Mouse (Mus musculus) forebrain, embryonic 16.5 days (tissue): Measurements from ENCODE around the gene Fgfrl1. TPM values are rescaled to one million over a fixed set of nuclear protein-coding genes. Genes with fewer than 3 reads are reported as not detected.

Experiments used
- ATAC-seq: fragments of 200-750 bp; cut with Nextera tagmentation; 2 replicates; pipeline ENCODE4 v1.8.0; 2017; ENCODE audit warnings: mild to moderate bottlenecking, moderate library complexity
- H3K27ac ChIP-seq: fragments of 300-500 bp; sonication (generic); 2 replicates; pipeline ENCODE4 v1.5.1; 2014; ENCODE audit warnings: low read length, control low read depth
- H3K27me3 ChIP-seq: fragments of 300-500 bp; sonication (generic); replicated peaks from 2 replicates; pipeline ENCODE4 v1.6.1; 2014; ENCODE audit warnings: low read length; ENCODE audit not compliant: control insufficient read depth, insufficient read depth
- H3K36me3 ChIP-seq: fragments of 300-500 bp; sonication (generic); 2 replicates; pipeline ENCODE4 v1.6.1; 2014; ENCODE audit not compliant: control insufficient read depth, insufficient read depth
- H3K4me1 ChIP-seq: fragments of 300-500 bp; sonication (generic); replicated peaks from 2 replicates; pipeline ENCODE4 v1.6.1; 2014; ENCODE audit warnings: low read length; ENCODE audit not compliant: control insufficient read depth, insufficient read depth
- H3K4me2 ChIP-seq: fragments of 300-500 bp; sonication (generic); 2 replicates; pipeline ENCODE4 v1.6.1; 2014; ENCODE audit warnings: mild to moderate bottlenecking, low read length, control low read depth
- H3K4me3 ChIP-seq: fragments of 300-500 bp; sonication (generic); replicated peaks from 2 replicates; pipeline ENCODE4 v1.5.1; 2014; ENCODE audit warnings: mild to moderate bottlenecking, low read length, control low read depth
- H3K9ac ChIP-seq: fragments of 300-500 bp; sonication (generic); replicated peaks from 2 replicates; pipeline ENCODE4 v1.6.1; 2014; ENCODE audit warnings: low read depth, low read length, control low read depth
- H3K9me3 ChIP-seq: fragments of 300-500 bp; sonication (generic); 2 replicates; pipeline ENCODE4 v1.6.1; 2016; ENCODE audit warnings: low read length; ENCODE audit not compliant: control insufficient read depth
- WGBS: fragments of 180-500 bp; shearing (Covaris S2); extraction: QIAGEN DNeasy Blood & Tissue Kit; methylation state at CpG from one replicate; pipeline ENCODE4 v1.1.7; 2014; 5-methylcytosine and 5-hydroxymethylcytosine counted together
- polyA plus RNA-seq: library from polyadenylated mRNA; unstranded; fragments of >200 nt; fragmentation: Nextera tagmentation; extraction: Ambion mirVana; gene quantifications from 2 replicates; pipeline ENCODE4 v1.2.1, GENCODE M21; 2015

The Fgfrl1 gene
- polyA plus RNA-seq, 1 experiment from 2014 or later = 5.8 TPM

DNA sequence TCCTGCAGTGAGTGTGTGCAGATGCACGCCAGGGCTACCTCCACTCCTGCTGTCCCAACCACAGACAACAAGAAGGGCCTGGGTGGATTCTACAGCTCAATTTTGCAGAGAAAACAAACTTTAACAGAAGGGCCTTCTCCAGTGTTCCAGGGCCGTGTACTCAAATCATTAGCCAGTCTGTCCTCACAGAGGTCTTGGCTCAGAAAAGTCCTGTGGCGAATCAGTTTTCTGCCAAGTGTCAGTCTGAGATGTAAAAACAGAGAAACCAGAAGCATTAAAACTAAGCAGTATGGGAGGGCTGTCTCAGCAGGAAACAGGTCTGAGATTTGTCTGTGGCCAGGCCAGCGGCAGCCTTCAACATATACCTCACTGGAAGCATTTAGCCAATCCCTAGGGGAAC, 25.9 kb downstream of the Fgfrl1 start:
- Histone ChIP-seq H3K4me1 (peaks cover 5% of the 10 kb centered on the region; the same call in 1 of the 2 replicates), H3K4me2 (no peak overlapping the region), H3K27ac (no peak overlapping the region), H3K4me3 (no peak overlapping the region), H3K9ac (no peak overlapping the region), H3K27me3 (no peaks in the 10 kb centered on the region), H3K9me3 (no peaks in the 10 kb centered on the region), H3K36me3 (no peaks in the 10 kb centered on the region)
- no peak for ATAC-seq
- WGBS = 31% methylated on average over 4 of the region's 4 CpGs

DNA sequence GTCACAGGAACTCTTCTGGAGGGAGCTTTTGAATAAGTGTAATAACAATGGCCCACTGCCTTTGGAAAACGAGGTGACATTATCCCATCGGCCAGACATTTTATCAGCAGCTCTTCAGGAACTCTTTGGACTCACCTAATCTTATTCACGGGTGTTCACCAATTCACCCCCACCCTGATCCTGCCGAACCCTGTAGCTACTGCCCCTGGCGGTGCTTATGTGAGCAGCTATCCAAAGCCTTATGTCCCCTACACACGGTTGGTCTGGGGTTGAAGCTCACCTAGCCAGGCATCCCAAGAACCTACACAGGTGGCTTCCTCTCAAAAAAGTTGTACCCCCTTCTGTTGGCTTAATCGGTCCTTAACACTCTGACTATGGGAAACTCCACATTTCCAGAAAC, 27.6 kb downstream of the Fgfrl1 start:
- Histone ChIP-seq H3K9ac (no peak overlapping the region), H3K9me3 (no peaks in the 10 kb centered on the region), H3K27ac (no peak overlapping the region), H3K4me2 (no peak overlapping the region), H3K4me3 (no peak overlapping the region), H3K4me1 (no peaks in the 10 kb centered on the region), H3K36me3 (no peaks in the 10 kb centered on the region), H3K27me3 (no peaks in the 10 kb centered on the region)
- 56% methylated on average over 7 of the region's 7 CpGs for WGBS
- ATAC-seq = no peak

DNA sequence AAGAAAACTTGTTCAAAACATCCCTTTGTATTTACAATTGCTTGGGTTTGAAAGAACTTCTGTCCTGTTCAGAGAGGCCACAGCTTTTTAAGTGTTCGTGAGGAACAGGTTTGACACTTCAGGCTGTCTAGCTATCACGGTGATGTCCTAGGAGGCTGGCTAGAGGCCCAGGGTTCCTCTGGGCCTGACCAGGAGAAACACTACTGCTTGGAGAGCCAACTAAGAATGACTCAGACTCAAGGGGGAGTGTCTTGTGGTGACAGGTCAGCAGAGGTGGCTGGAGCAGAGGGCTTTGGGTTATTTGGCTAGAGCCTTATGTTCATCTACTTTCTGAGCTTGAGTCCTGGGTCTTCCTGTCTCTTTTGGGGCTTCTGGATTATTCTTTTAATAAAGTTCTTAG, 31.8 kb downstream of the Fgfrl1 start:
- Histone ChIP-seq H3K9ac (no peak overlapping the region), H3K4me2 (no peak overlapping the region), H3K36me3 (no peaks in the 10 kb centered on the region), H3K27me3 (no peaks in the 10 kb centered on the region), H3K4me3 (no peak overlapping the region), H3K9me3 (no peaks in the 10 kb centered on the region), H3K27ac (no peak overlapping the region), H3K4me1 (no peaks in the 10 kb centered on the region)
- WGBS = 72% methylated on average over 2 of the region's 2 CpGs
- ATAC-seq = no peak

DNA sequence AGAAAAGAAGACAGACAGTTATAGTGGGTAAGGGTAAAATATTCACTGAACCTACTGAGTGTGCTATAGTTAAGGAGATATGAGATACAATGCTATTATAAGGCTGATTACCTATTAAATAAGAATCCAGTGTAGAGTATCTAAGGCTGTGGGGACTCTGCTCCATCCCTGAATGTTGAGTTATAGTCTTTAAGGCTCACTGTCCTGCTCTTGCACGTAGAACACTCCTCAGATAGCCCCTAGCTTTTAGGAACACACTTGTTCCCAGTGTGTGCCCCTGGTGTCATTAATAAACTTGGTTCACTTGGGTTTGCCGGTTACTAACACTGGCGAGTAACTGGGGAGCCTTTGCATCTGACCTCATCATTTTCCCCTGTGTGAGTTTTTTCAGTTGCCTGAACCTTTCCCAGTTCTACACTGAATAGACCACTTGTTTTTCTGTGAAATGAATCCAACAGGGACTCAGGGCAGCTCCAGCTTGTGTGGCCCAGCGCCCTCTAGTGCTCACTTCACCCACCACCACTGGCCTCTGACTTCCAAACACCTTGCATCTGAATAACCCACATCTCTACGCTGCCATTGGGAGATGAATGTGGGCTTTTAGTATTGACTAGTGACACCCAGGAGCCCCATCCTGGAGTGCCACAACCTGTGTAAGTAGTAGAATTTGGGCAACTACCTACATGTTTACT, 34.5 kb downstream of the Fgfrl1 start:
- 15% methylated on average over 5 of the region's 5 CpGs for WGBS
- no peak overlapping the region for H3K4me2 ChIP-seq
- no peak overlapping the region for H3K27ac ChIP-seq
- H3K4me3 ChIP-seq = no peak overlapping the region
- no peaks in the 10 kb centered on the region for H3K27me3 ChIP-seq
- peak; percentile 91 for ATAC-seq
- H3K36me3 ChIP-seq = no peaks in the 10 kb centered on the region
- H3K4me1 ChIP-seq = no peaks in the 10 kb centered on the region
- no peak overlapping the region for H3K9ac ChIP-seq
- no peaks in the 10 kb centered on the region for H3K9me3 ChIP-seq

DNA sequence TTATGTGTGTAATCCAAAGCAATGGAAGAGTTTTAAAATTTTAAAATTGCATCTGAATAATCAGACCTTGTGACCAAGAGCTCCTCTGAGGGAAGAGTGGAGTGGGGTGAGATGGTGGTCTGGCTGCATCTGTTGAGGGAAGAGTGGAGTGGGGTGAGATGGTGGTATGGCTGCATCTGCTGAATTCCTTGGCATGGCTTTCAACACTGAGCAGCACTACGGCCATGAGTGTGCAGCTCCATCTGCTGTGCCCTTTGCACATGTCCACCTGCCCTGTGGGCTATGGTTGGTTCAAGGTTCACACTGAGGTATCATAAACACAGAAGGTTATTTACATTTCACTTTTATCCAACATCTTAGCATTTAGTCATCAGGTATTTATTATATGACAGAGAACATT, 35.2 kb downstream of the Fgfrl1 start:
- no peak overlapping the region for H3K4me3 ChIP-seq
- no peak for ATAC-seq
- no peak overlapping the region for H3K9ac ChIP-seq
- H3K4me2 ChIP-seq = no peak overlapping the region
- H3K9me3 ChIP-seq = no peaks in the 10 kb centered on the region
- 86% methylated on average over 1 of the region's 1 CpGs for WGBS
- no peaks in the 10 kb centered on the region for H3K36me3 ChIP-seq
- no peaks in the 10 kb centered on the region for H3K27me3 ChIP-seq
- H3K27ac ChIP-seq = no peak overlapping the region
- no peaks in the 10 kb centered on the region for H3K4me1 ChIP-seq

DNA sequence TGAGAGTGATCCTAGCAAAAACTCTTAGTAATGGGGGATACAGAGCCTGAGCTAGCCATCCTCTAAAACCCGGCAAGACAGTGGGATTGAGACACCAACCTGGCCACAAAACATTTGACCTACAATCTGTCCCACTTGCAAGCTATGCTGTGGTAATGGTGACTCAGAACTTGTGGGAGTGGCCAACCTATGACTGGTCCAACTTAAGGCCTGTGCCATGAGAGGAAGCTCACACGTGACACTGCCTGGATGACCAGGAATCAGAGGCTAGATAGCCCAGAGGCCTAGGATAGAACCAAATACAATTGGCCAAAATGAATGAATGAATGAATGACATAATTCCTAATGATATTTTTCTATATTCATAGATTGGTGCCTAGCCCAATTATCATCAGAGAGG, 49.7 kb downstream of the Fgfrl1 start:
- 83% methylated on average over 2 of the region's 2 CpGs for WGBS
- Histone ChIP-seq H3K9me3 (no peaks in the 10 kb centered on the region), H3K4me3 (no peak overlapping the region), H3K4me1 (no peaks in the 10 kb centered on the region), H3K27me3 (no peaks in the 10 kb centered on the region), H3K36me3 (no peaks in the 10 kb centered on the region), H3K4me2 (no peak overlapping the region), H3K9ac (no peak overlapping the region), H3K27ac (no peak overlapping the region)
- ATAC-seq = no peak

DNA sequence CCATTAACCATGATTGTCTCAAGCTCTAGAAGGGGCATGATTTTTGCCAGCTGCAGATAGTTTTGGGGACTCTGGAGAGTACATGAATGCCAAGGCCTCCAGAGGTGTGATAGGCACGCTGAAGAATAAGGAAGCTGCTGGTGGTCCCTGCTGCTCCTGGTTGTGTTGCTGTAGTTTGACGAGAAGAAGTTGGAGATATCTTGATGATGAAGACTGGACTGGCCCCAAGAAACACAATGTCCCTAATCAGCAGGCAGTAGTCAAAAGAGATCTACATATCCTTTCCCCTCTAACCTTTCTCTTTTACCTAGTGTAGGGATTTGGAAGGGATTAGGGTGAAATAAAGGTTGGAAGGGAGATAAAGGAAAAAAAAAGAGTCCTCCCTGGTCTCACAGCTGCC, 50.4 kb downstream of the Fgfrl1 start:
- H3K4me1 ChIP-seq = no peaks in the 10 kb centered on the region
- no peak overlapping the region for H3K9ac ChIP-seq
- H3K4me2 ChIP-seq = no peak overlapping the region
- no peaks in the 10 kb centered on the region for H3K27me3 ChIP-seq
- no peak overlapping the region for H3K27ac ChIP-seq
- H3K36me3 ChIP-seq = no peaks in the 10 kb centered on the region
- WGBS = 48% methylated on average over 2 of the region's 2 CpGs
- no peak overlapping the region for H3K4me3 ChIP-seq
- ATAC-seq = no peak
- no peaks in the 10 kb centered on the region for H3K9me3 ChIP-seq

DNA sequence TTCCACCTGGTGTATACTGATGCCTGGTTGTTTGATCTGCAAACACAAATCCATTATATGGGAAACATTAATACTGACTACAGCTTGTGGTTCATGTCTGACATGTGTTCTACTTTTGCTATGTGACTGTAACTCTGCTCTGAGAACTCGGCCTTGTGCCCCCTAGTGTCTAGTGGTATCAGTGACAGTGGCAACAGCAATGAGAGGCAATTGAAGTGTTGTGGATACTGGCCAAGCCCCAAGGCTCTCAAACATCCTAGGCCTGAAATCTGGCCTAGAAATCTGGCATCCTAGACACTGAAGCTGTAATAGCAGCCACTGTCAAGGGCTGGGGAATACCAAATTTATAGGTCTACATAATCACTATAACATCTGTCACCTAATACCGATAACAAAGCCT, 51.7 kb downstream of the Fgfrl1 start:
- 62% methylated on average over 2 of the region's 2 CpGs for WGBS
- H3K4me1 ChIP-seq = no peaks in the 10 kb centered on the region
- ATAC-seq = no peak
- no peak overlapping the region for H3K4me3 ChIP-seq
- H3K27ac ChIP-seq = no peak overlapping the region
- H3K36me3 ChIP-seq = no peaks in the 10 kb centered on the region
- H3K4me2 ChIP-seq = no peak overlapping the region
- H3K9ac ChIP-seq = no peak overlapping the region
- H3K9me3 ChIP-seq = no peaks in the 10 kb centered on the region
- H3K27me3 ChIP-seq = no peaks in the 10 kb centered on the region

DNA sequence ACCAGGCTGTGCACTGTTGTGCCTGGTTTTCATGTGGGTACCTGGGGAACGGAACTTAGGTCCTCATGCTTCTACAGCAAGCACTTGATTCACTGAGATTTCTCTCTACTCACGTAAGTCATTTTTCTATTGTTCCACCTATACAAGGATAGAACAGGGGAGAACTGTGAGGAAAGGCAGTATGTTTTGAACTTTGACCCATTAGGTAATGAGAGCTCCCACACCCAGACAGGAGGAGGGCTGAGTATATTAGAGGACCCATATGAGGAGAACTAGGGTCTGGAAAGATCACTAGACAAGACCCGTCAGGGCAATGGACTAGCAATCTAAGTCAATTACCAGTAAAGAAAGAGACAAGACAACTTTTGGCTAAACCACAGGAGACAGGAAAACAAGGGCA, 52.4 kb downstream of the Fgfrl1 start:
- no peaks in the 10 kb centered on the region for H3K4me1 ChIP-seq
- H3K4me3 ChIP-seq = no peak overlapping the region
- no peaks in the 10 kb centered on the region for H3K36me3 ChIP-seq
- H3K9me3 ChIP-seq = no peaks in the 10 kb centered on the region
- no peak overlapping the region for H3K9ac ChIP-seq
- ATAC-seq = no peak
- no peak overlapping the region for H3K4me2 ChIP-seq
- no peak overlapping the region for H3K27ac ChIP-seq
- 86% methylated on average over 3 of the region's 3 CpGs for WGBS
- H3K27me3 ChIP-seq = no peaks in the 10 kb centered on the region
